Mouse (Mus musculus) gastrocnemius, adult 2 months (tissue): ENCODE measurements at regions not wholly inside any gene's neighbourhood (a gene's known extent, or its start where the extent isn't known, plus 50 kb on each side); places are given as distances from the start of the nearest gene placed in this dataset.

ENCODE experiments used
- DNase-seq: peaks from one replicate; pipeline ENCODE4 v3.0.0; 2022
- H3K27ac ChIP-seq: fragments of 200-600 bp; 2 replicates; pipeline ENCODE4 v1.8.1; 2022; ENCODE audit warnings: mild to moderate bottlenecking
- H3K4me3 ChIP-seq: fragments of 200-600 bp; 2 replicates; pipeline ENCODE4 v1.8.1; 2022; ENCODE audit warnings: mild to moderate bottlenecking, moderate library complexity
- CTCF ChIP-seq: fragments of 200-600 bp; IDR thresholded peaks from 2 replicates; pipeline ENCODE4 v1.8.1; 2022; ENCODE audit warnings: antibody characterized with exemption, mild to moderate bottlenecking, moderate library complexity
- intact Hi-C: fragments of 180-260 bp; cut with DNase I; formaldehyde crosslinking; loops from one replicate; pipeline ENCODE4 v1.15.1; 2025

DNA sequence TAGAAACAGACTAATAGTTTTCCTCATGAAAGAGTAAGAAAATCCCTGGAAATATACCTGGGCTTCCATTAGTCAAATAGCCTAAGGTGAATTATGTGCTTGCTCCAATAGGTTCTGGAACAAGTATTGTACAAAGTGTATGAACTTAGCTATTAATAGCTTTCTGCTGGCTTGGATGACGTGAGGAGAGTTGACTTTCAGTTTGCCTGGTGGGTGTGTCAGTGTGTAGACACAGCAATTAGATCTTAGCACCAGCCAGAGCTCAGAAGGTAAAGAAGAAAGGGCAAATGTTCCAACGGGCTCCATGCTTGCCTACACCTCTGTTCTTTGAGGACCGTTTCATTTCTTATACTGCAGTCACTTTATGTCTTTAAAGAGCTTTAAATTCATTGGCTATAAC is 654.8 kb upstream of the Mef2c start:
- peak; percentile 28 for DNase-seq
- H3K4me3 ChIP-seq, result 0 out of 2 replicates have a peak overlapping the region, but pooled peaks have one; percentile 9
- peak overlapping the region; percentile 84 for H3K27ac ChIP-seq
- intact Hi-C loops, result no loop called here
- TF ChIP-seq CTCF, result no peak

DNA sequence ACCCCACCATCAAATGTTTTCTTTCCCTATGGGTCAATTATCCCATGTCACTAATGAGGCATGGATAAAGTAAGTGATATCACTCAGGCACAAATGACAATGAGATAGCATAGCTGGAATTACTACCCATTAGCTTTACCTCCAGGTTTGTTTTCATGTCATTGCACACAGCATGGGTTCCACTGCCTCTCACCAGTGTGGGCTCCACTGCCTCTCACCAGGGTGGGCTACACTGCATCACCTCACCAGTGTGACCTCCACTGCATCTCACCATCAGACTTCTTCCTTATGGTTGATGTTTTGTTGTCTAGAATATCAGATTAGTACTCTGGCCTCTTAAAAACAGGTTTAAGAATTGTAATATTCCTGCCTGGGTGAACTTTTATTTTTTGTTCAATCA is 634.0 kb upstream of the Mef2c start:
- intact Hi-C loops, result no loop called here
- no peak for TF ChIP-seq CTCF
- DNase-seq, result no peak
- Histone ChIP-seq H3K27ac (no peak overlapping the region), H3K4me3 (no peak overlapping the region)

DNA sequence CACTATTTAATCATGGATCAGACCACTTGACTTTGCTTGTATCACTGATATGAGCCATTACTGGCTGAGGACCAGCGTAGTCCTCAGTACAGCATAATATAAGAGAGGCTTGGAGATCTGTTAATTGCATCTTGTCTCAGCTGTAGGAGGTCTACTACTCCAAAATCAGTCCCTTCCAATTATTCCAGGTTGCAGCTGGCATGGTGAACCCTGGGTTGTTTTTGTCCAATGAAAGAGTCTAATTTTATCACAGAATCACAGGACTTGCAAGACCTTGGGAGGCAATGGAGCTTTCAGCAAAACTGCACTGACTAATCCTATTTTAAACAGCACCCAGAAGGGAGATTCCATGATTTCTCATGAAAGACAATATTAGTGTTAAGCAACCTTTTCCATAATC is 629.7 kb upstream of the Mef2c start:
- no peak overlapping the region for H3K27ac ChIP-seq
- no peak for TF ChIP-seq CTCF
- no peak for DNase-seq
- H3K4me3 ChIP-seq, result no peak overlapping the region
- intact Hi-C loops, result no loop called here

DNA sequence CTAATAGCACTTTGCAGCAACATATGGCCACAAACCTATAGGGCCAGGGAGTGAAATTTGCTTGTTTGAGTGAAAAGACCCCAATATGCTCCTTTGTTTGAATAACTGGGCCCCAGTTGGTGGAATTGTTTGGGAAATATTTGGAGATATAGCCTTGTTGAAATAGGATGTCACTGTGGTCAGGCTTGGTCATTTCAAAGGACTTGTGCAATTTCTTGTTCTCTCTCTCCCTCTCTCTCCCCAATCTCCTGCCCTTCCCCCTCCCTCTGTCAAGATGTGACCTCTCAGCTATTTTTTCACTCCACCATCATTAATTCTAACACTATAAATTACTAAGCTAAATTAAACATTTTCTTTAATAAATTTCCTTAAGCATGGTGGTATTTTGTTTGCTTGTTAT is 620.5 kb upstream of the Mef2c start:
- no peak for DNase-seq
- no peak overlapping the region for H3K4me3 ChIP-seq
- no peak for TF ChIP-seq CTCF
- intact Hi-C loops, result no loop called here
- no peak overlapping the region for H3K27ac ChIP-seq

DNA sequence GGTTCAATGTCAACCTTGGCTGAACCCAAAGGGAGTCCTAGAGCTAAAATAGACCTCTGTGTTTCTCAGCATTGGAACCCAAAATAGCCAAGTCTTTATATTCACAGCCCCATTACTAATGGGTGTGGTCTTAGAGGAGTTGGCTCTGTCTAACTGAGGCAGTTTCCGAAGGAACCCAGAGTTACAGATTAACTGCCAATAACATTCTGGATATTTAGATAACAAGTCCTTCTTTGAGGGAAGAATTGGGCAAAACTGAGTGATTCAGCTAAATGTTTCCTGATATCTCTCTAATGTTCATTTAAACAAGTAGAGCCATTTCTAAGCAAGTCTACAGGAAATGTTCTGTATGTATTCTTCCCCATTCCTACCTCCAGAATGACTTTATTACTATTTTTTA is 615.1 kb upstream of the Mef2c start:
- Histone ChIP-seq H3K27ac (no peak overlapping the region), H3K4me3 (no peak overlapping the region)
- TF ChIP-seq CTCF, result no peak
- no peak for DNase-seq
- intact Hi-C loops, result no loop called here

DNA sequence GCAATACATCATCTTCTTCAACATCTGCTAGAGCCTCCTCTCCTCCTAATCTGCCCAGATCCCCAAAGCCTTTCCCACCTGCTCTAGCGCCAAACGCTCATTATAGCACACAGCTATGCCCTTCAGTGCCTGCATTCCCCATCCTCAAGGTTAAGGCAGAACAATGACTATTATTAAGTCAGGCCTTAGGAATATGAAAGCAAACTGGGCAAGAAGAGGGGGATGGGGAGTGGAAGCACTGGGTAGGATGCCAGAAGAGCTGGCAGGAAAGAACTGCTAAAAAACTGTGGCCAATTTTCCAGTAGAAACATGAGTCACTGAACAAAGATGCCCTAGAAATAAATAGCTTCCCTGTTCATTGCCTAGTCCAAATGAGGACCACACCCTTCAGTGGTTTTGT is 611.1 kb upstream of the Mef2c start:
- Histone ChIP-seq H3K27ac (no peak overlapping the region), H3K4me3 (no peak overlapping the region)
- peak; percentile 21 for DNase-seq
- no peak for TF ChIP-seq CTCF
- intact Hi-C loops, result no loop called here

DNA sequence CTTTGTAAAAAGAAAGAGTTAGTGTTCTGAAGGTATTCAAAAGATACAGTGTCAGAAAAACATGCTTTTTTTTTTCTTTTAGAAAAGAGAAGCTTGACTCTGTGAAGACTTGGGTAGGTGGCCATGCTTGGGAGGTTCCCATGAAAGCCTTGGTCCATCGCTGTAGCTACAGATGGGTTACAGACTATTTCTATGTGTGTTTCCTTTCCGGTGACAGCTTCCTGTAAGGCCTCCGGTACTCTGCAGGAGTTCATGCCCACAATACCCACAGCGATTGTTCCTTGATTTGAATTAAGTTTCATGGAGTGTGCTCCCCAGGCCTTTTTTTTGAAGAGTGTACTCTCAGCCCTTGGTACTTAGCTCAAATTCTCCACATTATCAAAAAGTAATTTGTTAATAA is 604.1 kb upstream of the Mef2c start:
- H3K4me3 ChIP-seq, result no peak overlapping the region
- no peak for TF ChIP-seq CTCF
- DNase-seq, result no peak
- intact Hi-C loops, result no loop called here
- no peak overlapping the region for H3K27ac ChIP-seq

DNA sequence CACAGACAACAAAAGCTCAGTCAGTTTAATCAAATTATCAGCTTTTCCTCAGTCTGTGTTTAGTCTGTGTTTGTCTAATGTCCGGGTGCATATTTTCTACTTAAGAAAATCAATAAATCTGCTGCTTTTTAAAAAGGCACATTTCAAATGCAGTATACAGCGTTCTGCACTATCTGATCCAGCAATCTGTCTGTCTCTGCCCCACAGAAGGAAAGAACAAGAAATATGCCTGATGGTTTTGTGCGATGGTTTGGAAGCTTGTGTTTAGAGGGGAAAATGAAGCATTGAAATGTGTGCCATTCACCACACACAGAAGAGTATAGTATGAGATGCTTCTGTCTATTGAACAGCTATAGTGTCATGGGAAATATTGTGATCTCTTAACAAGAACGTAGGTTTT is 601.7 kb upstream of the Mef2c start:
- no peak overlapping the region for H3K4me3 ChIP-seq
- TF ChIP-seq CTCF, result no peak
- H3K27ac ChIP-seq, result no peak overlapping the region
- DNase-seq, result no peak
- intact Hi-C loops, result no loop called here

DNA sequence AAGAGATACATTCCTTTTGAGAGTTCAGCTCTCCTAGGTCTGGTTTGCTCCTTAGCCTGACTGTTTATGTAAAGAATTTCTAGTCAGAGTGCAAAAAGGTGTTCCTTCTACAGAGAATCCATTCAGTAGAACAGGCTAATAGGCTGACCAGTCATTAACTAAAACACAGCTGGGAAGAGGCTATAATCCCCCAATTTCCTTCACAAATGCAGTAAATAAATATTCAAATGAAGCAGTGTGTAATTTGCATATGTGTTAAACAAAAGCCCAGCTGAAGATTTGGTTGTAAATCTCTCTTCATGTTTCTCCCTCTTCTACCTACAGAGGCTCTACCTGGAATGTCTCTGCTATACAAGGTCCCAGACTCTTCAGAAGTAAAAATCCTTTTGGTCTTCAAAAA is 600.2 kb upstream of the Mef2c start:
- H3K4me3 ChIP-seq, result no peak overlapping the region
- intact Hi-C loops, result no loop called here
- TF ChIP-seq CTCF, result no peak
- no peak overlapping the region for H3K27ac ChIP-seq
- DNase-seq, result no peak

DNA sequence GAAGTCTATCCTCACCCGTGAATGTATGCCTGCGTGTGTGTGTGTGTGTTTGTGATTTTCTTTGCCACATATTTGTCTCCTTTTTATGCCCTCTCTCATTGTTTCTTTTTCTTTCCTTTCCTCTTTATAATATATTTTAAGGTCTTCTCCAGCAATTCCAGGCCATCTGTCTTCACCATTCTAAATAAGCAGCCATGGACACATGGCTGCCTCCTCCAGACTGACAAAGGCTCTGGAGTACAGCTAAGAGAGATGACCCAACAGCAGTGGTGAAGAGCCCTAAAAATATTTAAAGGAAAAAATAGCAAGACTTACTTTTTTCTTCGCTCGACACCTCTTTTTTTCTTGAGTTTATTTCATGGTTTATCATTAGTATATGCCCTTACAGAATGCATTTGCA is 596.1 kb upstream of the Mef2c start:
- intact Hi-C loops, result no loop called here

DNA sequence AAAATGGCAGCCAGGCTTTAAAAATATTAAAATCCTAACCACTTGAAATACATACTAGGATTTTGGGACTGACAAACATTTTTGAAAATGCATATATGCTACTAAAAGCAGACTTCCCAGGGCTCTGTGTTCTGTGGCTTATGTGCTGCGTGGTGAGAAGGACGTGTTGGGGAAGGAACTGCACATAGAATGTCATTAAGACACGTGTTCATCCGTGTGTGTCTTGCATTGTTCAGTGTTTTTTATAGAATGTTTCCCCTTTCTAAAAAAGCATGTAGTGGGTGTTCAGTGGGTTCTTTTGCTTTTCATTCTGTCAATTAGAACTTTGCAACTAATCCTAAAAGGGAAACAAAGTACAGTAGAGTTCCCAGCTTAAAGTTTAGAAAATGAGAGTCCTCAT is 594.7 kb upstream of the Mef2c start:
- H3K27ac ChIP-seq, result no peak overlapping the region
- DNase-seq, result no peak
- intact Hi-C loops, result no loop called here
- no peak overlapping the region for H3K4me3 ChIP-seq
- TF ChIP-seq CTCF, result no peak

More for the DNA sequence above, 596.1 kb upstream of the Mef2c start:
- no peak overlapping the region for H3K4me3 ChIP-seq
- H3K27ac ChIP-seq, result no peak overlapping the region
- no peak for DNase-seq
- no peak for TF ChIP-seq CTCF

DNA sequence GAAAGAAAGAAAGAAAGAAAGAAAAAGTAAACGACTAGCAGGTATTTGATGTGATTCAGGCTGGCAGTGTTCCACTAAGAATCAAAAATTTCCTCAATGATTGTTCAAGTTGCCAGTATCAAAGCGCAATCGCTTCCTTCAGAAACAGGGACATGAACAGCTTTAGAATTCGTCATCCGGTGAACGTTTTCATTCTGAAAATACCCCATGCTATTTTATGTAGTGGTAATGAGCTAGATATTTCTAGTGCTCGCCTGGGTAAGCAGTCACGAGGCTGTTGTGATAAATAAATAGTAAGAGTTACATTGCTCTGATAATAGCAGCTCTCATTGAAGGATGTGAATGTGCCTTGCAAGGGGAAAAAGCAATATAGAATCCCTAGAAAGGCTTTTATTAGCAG is 591.0 kb upstream of the Mef2c start:
- Histone ChIP-seq H3K27ac (no peak overlapping the region), H3K4me3 (no peak overlapping the region)
- intact Hi-C loops, result no loop called here
- DNase-seq, result no peak
- TF ChIP-seq CTCF, result no peak

DNA sequence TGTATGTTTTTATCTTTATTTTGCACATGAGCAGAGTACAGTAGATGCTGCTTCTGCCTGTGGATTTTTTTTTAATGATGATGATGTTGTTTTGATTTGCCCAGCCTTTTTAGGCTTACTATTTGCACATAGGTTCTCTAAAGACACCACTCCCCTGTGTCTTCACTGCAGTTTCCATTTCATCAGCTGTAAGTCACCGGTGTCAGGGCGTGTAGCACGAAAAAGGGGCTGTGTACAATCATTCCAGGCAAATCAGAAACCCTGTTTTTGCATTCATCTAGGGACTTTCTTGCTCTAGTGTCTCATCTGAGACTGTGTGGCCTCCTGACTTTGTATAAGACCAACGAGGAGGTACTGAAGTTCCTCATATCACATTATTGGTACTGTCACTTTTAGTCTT is 588.6 kb upstream of the Mef2c start:
- H3K4me3 ChIP-seq, result no peak overlapping the region
- TF ChIP-seq CTCF, result no peak
- no peak overlapping the region for H3K27ac ChIP-seq
- DNase-seq, result no peak
- intact Hi-C loops, result no loop called here

DNA sequence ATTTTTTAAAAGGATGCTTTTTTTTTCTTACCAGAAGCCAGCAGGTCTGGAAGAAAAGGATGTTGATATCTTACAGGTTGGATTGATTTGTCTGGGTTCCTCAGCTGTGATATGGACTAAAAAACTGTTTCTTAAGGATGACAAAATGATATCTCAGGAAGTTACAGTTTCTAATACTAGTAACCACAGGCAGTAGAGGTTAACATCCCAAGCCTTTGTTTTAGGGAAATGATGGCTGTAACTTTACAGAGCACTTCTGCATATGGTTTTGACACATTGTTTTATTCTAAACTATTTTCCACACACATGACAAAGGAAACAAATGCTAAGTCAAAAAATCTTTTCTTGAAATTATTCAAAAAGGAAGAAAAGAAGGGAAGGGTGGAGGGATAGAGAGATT is 573.8 kb upstream of the Mef2c start:
- no peak for TF ChIP-seq CTCF
- intact Hi-C loops, result no loop called here
- DNase-seq, result no peak
- Histone ChIP-seq H3K27ac (no peak overlapping the region), H3K4me3 (no peak overlapping the region)

DNA sequence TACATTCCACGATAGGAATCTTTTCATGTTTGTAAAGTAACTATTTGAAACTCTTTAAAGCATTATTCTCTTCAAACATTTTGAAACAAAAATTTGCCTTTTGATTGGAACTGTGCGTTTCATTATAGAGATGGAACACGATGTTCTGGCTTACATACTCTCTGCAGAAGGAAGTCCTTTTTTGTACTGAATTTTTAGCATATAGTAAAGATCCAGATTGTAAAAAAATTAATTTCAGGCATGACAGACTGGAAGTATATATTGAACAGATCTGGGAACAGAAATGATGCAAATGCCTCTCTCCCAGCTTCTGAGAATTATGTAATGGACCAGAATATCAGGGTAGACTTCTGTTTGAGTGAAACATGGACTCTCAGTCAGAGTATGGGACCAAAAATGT is 566.0 kb upstream of the Mef2c start:
- intact Hi-C loops, result no loop called here
- DNase-seq, result no peak

More for the DNA sequence above, 566.0 kb upstream of the Mef2c start:
- no peak for TF ChIP-seq CTCF
- no peak overlapping the region for H3K4me3 ChIP-seq
- H3K27ac ChIP-seq, result no peak overlapping the region
